Mouse (Mus musculus): ENCODE measurements around the gene Gdpd3.

- no peak for TF ChIP-seq CTCF (IDR thresholded peaks at IDR 0.05; ENCODE audit: low read depth)
- TF ChIP-seq EP300 (IDR thresholded peaks at IDR 0.05; ENCODE audit: low read depth), result no peak
Measured at GRCm38 (mm10) chr7:126748824-126749223, 17.3 kb upstream of the Gdpd3 start.
